Mouse (Mus musculus) myocyte (in vitro differentiated cells): ENCODE results near the gene Lat.

ENCODE experiments used
- CEBPB ChIP-seq: IDR thresholded peaks from 2 replicates; pipeline ENCODE4 v1.6.1; 2011; ENCODE audit warnings: mild to moderate bottlenecking, moderate library complexity; ENCODE audit not compliant: poor library complexity, insufficient read depth, severe bottlenecking
- MYOG ChIP-seq, 3 experiments: IDR thresholded peaks; one replicate each; pipeline ENCODE4 v1.6.1; 2011; ENCODE audit warnings: control low read depth in 2 of 3, low read depth in 2 of 3, mild to moderate bottlenecking in 2 of 3; ENCODE audit not compliant: insufficient read length in 2 of 3, control insufficient read depth in 1 of 3, insufficient read depth in 1 of 3
- POLR2A ChIP-seq: IDR thresholded peaks from one replicate; pipeline ENCODE4 v1.6.1; 2011; ENCODE audit warnings: low read depth, mild to moderate bottlenecking, control low read depth, moderate library complexity; ENCODE audit not compliant: insufficient read length
- POLR2AphosphoS2 ChIP-seq: IDR thresholded peaks from one replicate; pipeline ENCODE4 v1.6.1; 2011; ENCODE audit warnings: low read depth, control low read depth; ENCODE audit not compliant: insufficient read length
- TCF3 ChIP-seq: IDR thresholded peaks from one replicate; pipeline ENCODE4 v1.6.1; 2011; ENCODE audit warnings: low read depth, control low read depth; ENCODE audit not compliant: insufficient read length

DNA sequence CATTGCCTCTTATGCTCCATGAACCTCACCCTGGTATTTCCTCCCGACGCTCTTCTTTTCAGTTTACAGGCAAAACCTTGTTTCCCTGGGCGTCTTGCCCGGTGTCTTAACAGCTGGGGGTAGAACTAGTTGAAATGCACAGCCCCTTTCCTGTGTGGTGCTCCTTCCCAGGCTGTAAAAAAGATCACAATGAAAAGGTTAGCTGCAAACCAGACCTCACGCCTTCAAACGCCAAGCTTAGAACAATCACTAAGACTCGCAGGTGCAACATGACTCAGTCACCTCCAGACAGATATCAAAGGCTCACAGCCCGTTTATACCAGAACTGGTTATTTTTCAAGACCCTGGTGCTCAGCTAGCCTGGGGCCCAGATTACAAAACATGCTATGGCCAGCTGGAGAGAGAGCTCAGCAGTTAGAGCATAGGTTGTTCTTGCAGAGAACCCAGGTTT is 29.8 kb downstream of the Lat start:
- TF ChIP-seq POLR2A (no peak), MYOG (IDR thresholded peaks at IDR 0.05; ENCODE audit: control insufficient read depth in 1 of 3, insufficient read depth in 1 of 3, insufficient read length in 2 of 3, low read depth in 2 of 3) (no peak), POLR2AphosphoS2 (no peak), CEBPB (no peak), TCF3 (no peak)
